Mouse (Mus musculus): ENCODE measurements around the gene Chd9. TPM values are rescaled to one million over a fixed set of nuclear protein-coding genes. Genes with fewer than 3 reads are reported as not detected.

Gene Chd9
- polyA plus RNA-seq, 1 experiment from 2014 or later: 31.5 TPM

- WGBS: 84% methylated on average over 9 of the region's 9 CpGs
- Histone ChIP-seq H3K4me3 (no peak overlapping the region), H3K27ac (no peak overlapping the region), H3K36me3 (no peaks in the 10 kb centered on the region), H3K4me1 (peaks cover 21% of the 10 kb centered on the region), H3K9me3 (no peaks in the 10 kb centered on the region), H3K27me3 (ENCODE audit: insufficient read depth, poor library complexity, severe bottlenecking) (no peaks in the 10 kb centered on the region)
- DNase-seq (ENCODE audit: low spot score): no peak
These were observed 2.7 kb upstream of the Chd9 start for GRCm38 (mm10) chr8:90825459-90825871.

GRCm38 (mm10) chr8:90828987-90829740 lies 1.0 kb downstream of the Chd9 start:
- Histone ChIP-seq H3K27ac (peak overlapping the region; percentile 85), H3K36me3 (no peaks in the 10 kb centered on the region), H3K9me3 (no peaks in the 10 kb centered on the region), H3K4me3 (peak overlapping the region; percentile 64), H3K4me1 (peaks cover 18% of the 10 kb centered on the region), H3K27me3 (ENCODE audit: insufficient read depth, poor library complexity, severe bottlenecking) (no peaks in the 10 kb centered on the region)
- WGBS: 2% methylated on average over 11 of the region's 11 CpGs
- no peak for DNase-seq (ENCODE audit: low spot score)

- WGBS: 70% methylated on average over 1 of the region's 1 CpGs
- no peak for DNase-seq (ENCODE audit: low spot score)
- H3K27me3 ChIP-seq (ENCODE audit: insufficient read depth, poor library complexity, severe bottlenecking): no peaks in the 10 kb centered on the region
- no peak overlapping the region for H3K4me3 ChIP-seq
- H3K4me1 ChIP-seq: peaks cover 19% of the 10 kb centered on the region
- H3K27ac ChIP-seq: no peak overlapping the region
- no peaks in the 10 kb centered on the region for H3K9me3 ChIP-seq
- no peaks in the 10 kb centered on the region for H3K36me3 ChIP-seq
These were observed 1.7 kb downstream of the Chd9 start for GRCm38 (mm10) chr8:90829825-90830224.

GRCm38 (mm10) chr8:90830980-90831379 lies 2.8 kb downstream of the Chd9 start:
- Histone ChIP-seq H3K27me3 (ENCODE audit: insufficient read depth, poor library complexity, severe bottlenecking) (no peaks in the 10 kb centered on the region), H3K27ac (no peak overlapping the region), H3K9me3 (no peaks in the 10 kb centered on the region), H3K4me1 (peaks cover 19% of the 10 kb centered on the region), H3K4me3 (no peak overlapping the region), H3K36me3 (no peaks in the 10 kb centered on the region)
- whole genome bisulfite sequencing: 70% methylated on average over 8 of the region's 8 CpGs
- DNase-seq (ENCODE audit: low spot score): no peak

- no peaks in the 10 kb centered on the region for H3K27me3 ChIP-seq (ENCODE audit: insufficient read depth, poor library complexity, severe bottlenecking)
- no peaks in the 10 kb centered on the region for H3K36me3 ChIP-seq
- no peak overlapping the region for H3K27ac ChIP-seq
- H3K4me3 ChIP-seq: no peak overlapping the region
- H3K4me1 ChIP-seq: peaks cover 19% of the 10 kb centered on the region
- H3K9me3 ChIP-seq: no peaks in the 10 kb centered on the region
- no peak for DNase-seq (ENCODE audit: low spot score)
- WGBS: 61% methylated on average over 5 of the region's 5 CpGs
These were observed 4.6 kb downstream of the Chd9 start for GRCm38 (mm10) chr8:90832576-90833289.

- H3K27me3 ChIP-seq (ENCODE audit: insufficient read depth, poor library complexity, severe bottlenecking): no peaks in the 10 kb centered on the region
- no peak overlapping the region for H3K27ac ChIP-seq
- H3K9me3 ChIP-seq: no peaks in the 10 kb centered on the region
- WGBS: 72% methylated on average over 6 of the region's 6 CpGs
- H3K36me3 ChIP-seq: no peaks in the 10 kb centered on the region
- DNase-seq (ENCODE audit: low spot score): no peak
- H3K4me1 ChIP-seq: peaks cover 10% of the 10 kb centered on the region; the same call in 1 of the 2 replicates
- H3K4me3 ChIP-seq: no peak overlapping the region
These were observed 5.6 kb downstream of the Chd9 start for GRCm38 (mm10) chr8:90833628-90834320.

GRCm38 (mm10) chr8:90834321-90834672 lies 6.1 kb downstream of the Chd9 start:
- H3K36me3 ChIP-seq: no peaks in the 10 kb centered on the region

GRCm38 (mm10) chr8:90837440-90837839 lies 9.3 kb downstream of the Chd9 start:
- no peaks in the 10 kb centered on the region for H3K36me3 ChIP-seq
- H3K4me3 ChIP-seq: no peak overlapping the region
- 0 out of 2 replicates have a peak, but pooled peaks cover 3% of the 10 kb centered on the region for H3K4me1 ChIP-seq
- H3K9me3 ChIP-seq: no peaks in the 10 kb centered on the region
- no peaks in the 10 kb centered on the region for H3K27me3 ChIP-seq (ENCODE audit: insufficient read depth, poor library complexity, severe bottlenecking)
- no peak for DNase-seq (ENCODE audit: low spot score)
- 89% methylated on average over 6 of the region's 6 CpGs for WGBS
- H3K27ac ChIP-seq: no peak overlapping the region

More at GRCm38 (mm10) chr8:90834321-90834672, 6.1 kb downstream of the Chd9 start:
- DNase-seq (ENCODE audit: low spot score): no peak
- H3K9me3 ChIP-seq: no peaks in the 10 kb centered on the region
- H3K27me3 ChIP-seq (ENCODE audit: insufficient read depth, poor library complexity, severe bottlenecking): no peaks in the 10 kb centered on the region
- no peak overlapping the region for H3K27ac ChIP-seq
- peaks cover 5% of the 10 kb centered on the region; the same call in 1 of the 2 replicates for H3K4me1 ChIP-seq
- no peak overlapping the region for H3K4me3 ChIP-seq
- 69% methylated on average over 3 of the region's 3 CpGs for WGBS

GRCm38 (mm10) chr8:90839725-90840714 lies 11.9 kb downstream of the Chd9 start:
- no peak for DNase-seq (ENCODE audit: low spot score)
- WGBS: 72% methylated on average over 11 of the region's 11 CpGs
- Histone ChIP-seq H3K9me3 (no peaks in the 10 kb centered on the region), H3K27ac (no peak overlapping the region), H3K27me3 (ENCODE audit: insufficient read depth, poor library complexity, severe bottlenecking) (no peaks in the 10 kb centered on the region), H3K36me3 (no peaks in the 10 kb centered on the region), H3K4me1 (no peaks in the 10 kb centered on the region), H3K4me3 (no peak overlapping the region)

- no peak overlapping the region for H3K4me3 ChIP-seq
- H3K36me3 ChIP-seq: no peaks in the 10 kb centered on the region
- no peak overlapping the region for H3K27ac ChIP-seq
- 71% methylated on average over 13 of the region's 13 CpGs for WGBS
- no peaks in the 10 kb centered on the region for H3K27me3 ChIP-seq (ENCODE audit: insufficient read depth, poor library complexity, severe bottlenecking)
- DNase-seq (ENCODE audit: low spot score): no peak
- H3K9me3 ChIP-seq: no peaks in the 10 kb centered on the region
- H3K4me1 ChIP-seq: no peaks in the 10 kb centered on the region
These were observed 13.2 kb downstream of the Chd9 start for GRCm38 (mm10) chr8:90841321-90841720.

GRCm38 (mm10) chr8:90843127-90843526 lies 15.0 kb downstream of the Chd9 start:
- WGBS: 80% methylated on average over 6 of the region's 6 CpGs

More at GRCm38 (mm10) chr8:90843127-90843526, 15.0 kb downstream of the Chd9 start:
- no peak overlapping the region for H3K4me3 ChIP-seq
- H3K4me1 ChIP-seq: no peaks in the 10 kb centered on the region
- no peak for DNase-seq (ENCODE audit: low spot score)
- no peaks in the 10 kb centered on the region for H3K9me3 ChIP-seq
- no peaks in the 10 kb centered on the region for H3K36me3 ChIP-seq
- no peaks in the 10 kb centered on the region for H3K27me3 ChIP-seq (ENCODE audit: insufficient read depth, poor library complexity, severe bottlenecking)
- H3K27ac ChIP-seq: no peak overlapping the region

Measured in heart, embryonic 10.5 days (tissue).